ENCODE assay signal across 20 mouse cellular contexts in genomic region chr3:100411945-100412344, GRCm38 (mm10).
"Had no signal": no experiment of that assay in that cellular context is flagged by ENCODE, and none has a peak within 500 bp of the region (broad histone marks: within the 10 kb centered on the region; RNA-seq: fewer than 3 reads in every experiment).

No protein-coding gene starts in this region.

- DNase-seq: kidney, adult 11 months; kidney, adult 8-10 months; kidney, postnatal 10 days; kidney, postnatal 36 days; layer of hippocampus, postnatal 36 days; left cerebral cortex, postnatal 4 days; liver, postnatal 0 days; lung, postnatal 36 days; midbrain, embryonic 14.5 days; thymus, adult 18-20 months; thymus, postnatal 36 days had no signal

- H3K27ac ChIP-seq: kidney, embryonic 15.5 days; limb, embryonic 12.5 days; limb, embryonic 15.5 days; liver, embryonic 14.5 days; lung, embryonic 15.5 days; midbrain, embryonic 10.5 days; neural tube, embryonic 13.5 days had no signal

- H3K36me3 ChIP-seq: kidney, embryonic 15.5 days; limb, embryonic 12.5 days; limb, embryonic 15.5 days; lung, embryonic 15.5 days; midbrain, embryonic 10.5 days; neural tube, embryonic 13.5 days had no signal

- H3K27me3 ChIP-seq: kidney, embryonic 15.5 days; limb, embryonic 12.5 days; limb, embryonic 15.5 days; lung, embryonic 15.5 days; neural tube, embryonic 13.5 days had no signal

- H3K4me3 ChIP-seq: kidney, embryonic 15.5 days; limb, embryonic 12.5 days; limb, embryonic 15.5 days; lung, embryonic 15.5 days; megakaryocyte, embryonic 14.5 days; midbrain, embryonic 10.5 days; neural tube, embryonic 13.5 days had no signal

- H3K9ac ChIP-seq: kidney, embryonic 15.5 days; limb, embryonic 12.5 days; limb, embryonic 15.5 days; liver, embryonic 14.5 days; liver, postnatal 0 days; lung, embryonic 15.5 days; neural tube, embryonic 13.5 days had no signal

- H3K4me2 ChIP-seq: kidney, embryonic 15.5 days; limb, embryonic 12.5 days; limb, embryonic 15.5 days; liver, embryonic 11.5 days; lung, embryonic 15.5 days; neural tube, embryonic 13.5 days had no signal

- ATAC-seq: liver, postnatal 0 days had no signal

- H3K9me3 ChIP-seq: kidney, embryonic 15.5 days; limb, embryonic 12.5 days; limb, embryonic 15.5 days; lung, embryonic 15.5 days; megakaryocyte, embryonic 14.5 days; midbrain, embryonic 10.5 days; neural tube, embryonic 13.5 days had no signal

- H3K4me1 ChIP-seq: kidney, embryonic 15.5 days; lung, embryonic 15.5 days; midbrain, embryonic 10.5 days had no signal
